Mouse (Mus musculus) cerebellum, postnatal 36 days (tissue): Measurements from ENCODE around the gene Olfr281.
A peak's percentile ranks its signal among the peaks of the same experiment; 100 is the strongest.

Experiments
- DNase-seq, 2 experiments: peaks; one replicate each; pipeline ENCODE4 v3.0.0; 2021 to 2022; ENCODE audit warnings: mixed read lengths in 2 of 2

The Olfr281 gene

GRCm38 (mm10) chr15:98486433-98487021 is 34.1 kb downstream of the Olfr281 start:
- DNase-seq: no peak

DNA sequence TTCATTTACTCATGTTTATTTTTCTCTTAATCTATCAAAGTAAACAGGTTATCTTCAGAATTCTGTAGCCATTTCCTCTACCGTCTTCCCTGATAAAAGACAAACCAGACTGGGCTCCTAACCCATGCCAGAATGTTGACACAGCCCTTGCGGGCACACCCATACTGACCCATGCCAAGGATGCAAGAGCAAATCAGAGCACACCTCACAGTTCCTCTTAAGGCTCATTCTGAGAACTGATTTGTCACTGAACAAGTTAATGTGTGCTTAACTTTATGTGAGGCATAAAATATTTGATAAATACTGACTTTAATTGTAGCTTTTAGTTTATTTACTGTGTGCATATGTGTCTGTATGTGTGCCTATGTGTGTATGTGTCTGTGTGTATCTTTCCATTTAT is 38.9 kb downstream of the Olfr281 start:
- DNase-seq: no peak

GRCm38 (mm10) chr15:98492102-98492501 is 39.7 kb downstream of the Olfr281 start, which contains the start of gene Olfr279:
TSS of gene Olfr279 (plus strand) at chr15:98492402.
- DNase-seq: no peak

GRCm38 (mm10) chr15:98497631-98498030 is 45.2 kb downstream of the Olfr281 start:
- no peak for DNase-seq

GRCm38 (mm10) chr15:98503317-98503716 is 50.9 kb downstream of the Olfr281 start:
- no peak for DNase-seq

GRCm38 (mm10) chr15:98504514-98504913 is 52.1 kb downstream of the Olfr281 start:
- DNase-seq: peak; percentile 56 to 59

GRCm38 (mm10) chr15:98506253-98506957 is 54.0 kb downstream of the Olfr281 start:
- no peak for DNase-seq

DNA sequence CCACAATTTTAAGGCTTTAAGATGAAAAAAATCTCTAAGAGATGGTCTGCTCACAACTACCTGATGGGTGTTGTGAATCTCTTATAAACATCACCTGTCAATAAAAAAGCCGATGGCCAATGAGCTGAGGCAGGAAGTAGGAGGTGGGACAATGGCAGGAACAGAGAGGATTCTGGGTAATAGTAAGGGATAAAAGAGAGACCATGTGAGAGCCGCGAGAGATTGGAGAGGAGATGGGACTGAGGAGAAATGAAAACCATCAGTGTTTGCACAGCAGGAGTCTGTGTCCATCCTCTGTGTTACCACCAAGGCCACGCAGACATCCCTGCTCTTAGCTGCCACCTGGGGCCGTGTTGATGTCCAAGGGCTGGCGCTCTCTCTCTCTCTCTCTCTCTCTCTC is 54.9 kb downstream of the Olfr281 start:
- DNase-seq: no peak

GRCm38 (mm10) chr15:98509387-98509786 is 57.0 kb downstream of the Olfr281 start:
- no peak for DNase-seq
